Mouse (Mus musculus) layer of hippocampus, adult 11-12 months (tissue): ENCODE measurements at regions not wholly inside any gene's neighbourhood (a gene's known extent, or its start where the extent isn't known, plus 50 kb on each side); places are given as distances from the start of the nearest gene placed in this dataset.

Source experiments
- DNase-seq: peaks from one replicate; pipeline ENCODE4 v3.0.0; 2022; ENCODE audit warnings: low spot score

DNA sequence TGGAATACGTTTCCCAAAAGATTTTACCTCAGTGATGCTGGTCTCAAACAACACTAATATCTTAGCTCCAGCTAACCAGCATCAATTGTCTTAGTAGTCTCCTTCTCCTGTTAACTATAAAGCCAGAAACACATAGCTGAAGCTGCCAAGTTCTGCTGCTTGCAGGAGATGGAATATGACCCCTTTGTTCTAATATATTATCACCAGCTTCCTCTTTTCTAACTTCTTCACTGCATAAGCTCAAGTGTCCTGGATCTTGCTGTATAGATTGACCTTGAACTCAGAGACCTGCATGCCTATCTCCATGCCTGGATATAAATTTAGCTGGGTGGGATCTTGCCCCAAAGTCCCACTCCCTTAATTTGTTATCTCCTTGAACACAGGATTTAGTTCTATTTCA lies 94.8 kb downstream of the Rbm46 start:
- DNase-seq, result no peak

DNA sequence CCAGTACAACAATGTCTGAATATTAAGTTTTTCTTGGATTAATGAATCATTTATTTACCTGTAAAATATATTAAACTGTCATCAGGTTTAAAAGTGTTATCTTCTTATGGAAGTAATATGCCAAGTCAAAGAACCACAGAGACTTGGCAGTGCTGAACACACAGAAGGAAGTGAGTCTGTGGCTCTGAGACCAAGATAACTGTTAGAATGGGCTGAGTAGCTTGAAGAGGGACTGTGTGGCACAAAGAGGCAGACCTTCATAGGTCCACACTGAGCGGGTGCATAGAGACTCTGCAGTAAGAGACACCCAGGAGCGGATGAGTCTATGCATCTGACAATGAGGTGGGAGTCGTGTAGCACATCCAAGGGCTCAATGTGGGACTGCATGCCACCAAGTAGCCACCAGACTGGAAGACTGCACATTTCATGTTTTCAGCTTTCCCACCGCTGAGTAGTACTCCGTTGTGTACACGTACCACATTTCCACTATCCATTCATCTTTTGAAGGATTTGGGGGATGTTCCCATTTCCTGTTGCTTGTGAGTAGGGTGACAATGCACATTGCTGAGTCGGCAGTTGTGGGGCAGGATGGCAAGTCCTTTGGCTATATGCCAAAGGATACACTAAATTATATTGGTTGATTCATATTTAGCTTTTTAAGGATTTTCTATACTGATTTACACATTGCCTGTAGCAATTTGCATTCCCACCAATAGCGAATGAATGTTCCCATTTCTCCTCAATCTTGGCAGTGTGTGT lies 105.6 kb downstream of the Rbm46 start:
- no peak for DNase-seq

DNA sequence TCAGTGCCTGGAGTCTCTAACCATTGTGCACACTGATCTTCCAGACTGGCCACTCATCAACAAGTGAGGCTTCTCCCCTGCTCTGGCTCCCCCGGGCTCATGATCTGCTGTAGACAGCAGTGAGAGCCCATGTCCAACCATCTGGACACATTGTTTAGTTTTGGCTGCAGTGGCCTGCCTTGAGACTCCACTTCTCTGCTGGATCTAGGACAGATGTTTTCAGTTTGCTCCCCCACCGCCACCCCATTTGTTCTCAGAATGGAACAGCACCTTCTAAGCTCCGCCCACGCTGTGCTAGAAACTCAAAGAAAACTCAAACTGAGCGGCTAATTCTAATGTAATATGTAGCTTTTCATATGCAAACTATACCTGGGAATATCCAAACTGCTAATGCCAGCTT lies 108.8 kb downstream of the Rbm46 start:
- DNase-seq, result no peak

DNA sequence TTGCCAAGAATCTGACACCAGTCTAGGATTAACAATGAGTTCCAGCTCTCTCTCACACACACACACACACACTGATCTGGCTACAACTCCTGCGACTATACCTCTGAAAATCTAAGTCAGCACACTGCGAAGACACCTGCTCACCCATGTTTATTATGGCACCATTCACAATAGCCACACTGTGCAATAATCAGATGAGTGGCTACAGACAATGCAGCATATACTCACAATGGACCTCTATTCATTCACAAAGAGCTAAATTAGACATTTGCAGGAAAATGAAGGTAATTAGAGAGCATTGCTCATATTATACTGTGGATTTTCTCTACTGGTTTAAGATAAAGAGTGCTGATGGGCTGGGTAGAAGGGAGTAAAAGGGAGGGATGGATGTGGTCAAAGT lies 116.3 kb downstream of the Rbm46 start:
- DNase-seq, result no peak

DNA sequence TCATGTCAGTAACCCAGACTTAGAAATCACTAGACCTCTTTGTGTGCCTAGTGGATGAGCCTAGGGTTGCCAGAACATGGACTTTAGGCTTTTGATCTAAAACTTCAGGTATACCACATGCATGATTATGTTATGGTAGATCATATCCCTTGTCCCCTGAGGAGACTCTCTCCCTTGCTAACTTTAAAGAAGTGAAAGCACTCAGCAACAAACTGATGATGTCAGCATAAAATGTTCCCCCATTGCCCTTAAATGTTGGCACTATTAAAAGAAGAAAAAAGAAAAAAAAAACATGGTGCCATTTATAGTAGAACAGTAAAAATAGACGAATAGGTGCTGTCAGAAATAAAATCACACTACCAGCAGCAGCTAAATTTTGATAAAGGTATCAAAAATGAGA lies 117.3 kb downstream of the Rbm46 start:
- no peak for DNase-seq

DNA sequence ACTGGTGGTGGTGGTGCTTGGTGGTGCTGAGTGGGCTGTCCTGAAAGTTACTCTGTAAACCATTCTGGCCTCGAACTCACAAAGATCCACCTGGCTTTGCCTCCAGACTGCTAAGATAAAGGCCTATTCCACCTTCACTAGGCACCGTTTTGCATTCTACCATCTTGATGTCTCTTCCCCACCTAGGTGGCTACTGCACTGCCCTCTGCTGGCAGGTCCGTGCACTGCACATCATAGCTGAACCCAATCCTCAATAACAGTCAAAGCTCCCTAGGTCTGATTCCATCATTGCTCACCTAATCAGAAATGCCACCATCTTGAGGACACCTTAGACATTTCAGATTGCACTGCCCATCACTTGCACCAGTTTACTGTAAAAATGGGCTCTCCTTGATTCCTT lies 150.7 kb downstream of the Rbm46 start:
- peak; percentile 41 for DNase-seq

DNA sequence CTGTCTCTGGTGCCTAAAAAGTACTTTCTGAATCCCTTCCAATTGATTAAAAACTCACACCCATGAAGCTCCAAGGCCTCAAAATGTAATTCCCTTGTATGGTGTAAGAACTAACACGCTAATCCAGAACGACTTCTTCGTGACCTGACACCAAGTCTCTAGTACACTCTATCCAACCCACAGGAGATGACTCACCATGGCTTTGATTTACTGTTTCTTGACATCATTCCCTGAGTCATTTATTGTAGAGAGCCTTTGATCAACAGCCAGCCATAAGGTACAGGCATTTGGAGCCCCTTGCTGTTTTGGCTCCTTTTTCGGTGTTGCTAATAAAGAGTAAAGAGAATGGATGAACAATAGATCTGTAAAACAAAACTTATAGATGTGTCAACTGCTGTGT lies 159.7 kb upstream of the Npy2r start:
- DNase-seq, result no peak

DNA sequence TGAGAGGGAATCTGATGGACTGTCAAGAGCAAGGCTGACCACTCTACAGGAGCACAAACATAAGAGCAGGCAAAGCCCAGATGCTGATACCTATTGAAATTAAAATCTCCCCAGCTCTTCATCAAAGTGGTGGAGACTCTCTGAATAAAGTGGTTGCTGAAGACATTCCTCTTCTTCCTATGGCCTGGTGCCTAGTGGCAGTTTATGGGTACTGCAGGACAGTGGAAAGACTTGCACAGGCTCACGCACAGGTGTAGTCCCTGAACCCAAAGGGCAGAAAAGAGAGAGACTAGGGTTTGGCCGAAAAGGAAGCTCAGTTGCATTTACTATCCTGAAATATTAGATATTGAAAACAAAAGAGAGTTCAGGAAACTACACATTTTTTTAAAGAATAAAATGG lies 144.2 kb upstream of the Npy2r start:
- DNase-seq, result no peak

DNA sequence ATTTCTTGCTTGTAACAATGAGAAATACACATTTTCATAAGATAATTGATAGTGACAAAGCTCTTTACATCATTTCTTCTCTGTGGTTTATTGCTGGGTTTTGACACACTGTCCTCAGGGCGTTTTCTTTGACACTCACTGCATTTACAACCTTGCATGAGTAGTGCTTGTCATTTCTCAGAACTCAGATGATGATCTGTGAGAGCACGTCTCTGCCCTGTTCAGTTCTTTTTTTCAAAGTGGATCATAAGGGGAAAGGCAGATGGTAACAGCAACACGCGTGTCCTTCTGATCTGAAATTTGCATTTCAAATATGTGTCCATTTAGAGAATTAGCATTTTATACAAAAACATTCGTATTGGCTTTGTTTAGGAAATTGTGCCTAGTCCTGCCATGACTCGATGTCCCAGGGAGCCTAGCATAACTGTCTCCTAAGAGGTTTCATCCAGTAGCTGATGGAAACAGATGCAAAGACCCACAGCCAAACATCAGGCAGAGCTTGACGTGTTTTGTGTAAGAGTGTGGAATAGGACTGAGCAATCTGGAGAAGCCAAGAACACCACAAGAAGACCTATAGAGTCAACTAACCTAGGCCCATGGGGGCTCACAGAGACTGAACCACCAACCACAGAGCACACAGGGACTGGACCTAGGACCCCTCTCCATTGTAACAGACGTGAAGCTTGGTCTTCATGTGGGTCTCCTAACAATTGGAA lies 108.4 kb upstream of the Npy2r start:
- no peak for DNase-seq

DNA sequence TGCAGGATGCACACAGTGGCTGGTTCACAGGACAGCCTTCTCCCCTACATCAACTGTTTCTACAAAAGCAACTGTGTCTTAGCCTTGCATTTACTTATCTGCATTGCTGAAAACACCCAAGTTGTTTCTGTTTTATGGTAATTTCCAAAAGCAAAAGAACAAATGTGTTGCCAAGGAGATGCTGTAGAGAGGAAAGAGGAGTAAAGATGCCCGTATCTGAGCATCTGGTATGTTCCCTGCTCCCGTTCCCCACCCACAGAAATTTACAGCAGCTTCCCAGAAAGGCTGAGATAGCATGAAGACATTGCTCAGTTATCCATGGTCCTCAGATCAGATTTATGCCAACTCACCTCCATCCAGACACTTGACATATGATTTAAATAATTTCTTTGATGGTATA lies 104.5 kb upstream of the Npy2r start:
- DNase-seq, result peak; percentile 53

DNA sequence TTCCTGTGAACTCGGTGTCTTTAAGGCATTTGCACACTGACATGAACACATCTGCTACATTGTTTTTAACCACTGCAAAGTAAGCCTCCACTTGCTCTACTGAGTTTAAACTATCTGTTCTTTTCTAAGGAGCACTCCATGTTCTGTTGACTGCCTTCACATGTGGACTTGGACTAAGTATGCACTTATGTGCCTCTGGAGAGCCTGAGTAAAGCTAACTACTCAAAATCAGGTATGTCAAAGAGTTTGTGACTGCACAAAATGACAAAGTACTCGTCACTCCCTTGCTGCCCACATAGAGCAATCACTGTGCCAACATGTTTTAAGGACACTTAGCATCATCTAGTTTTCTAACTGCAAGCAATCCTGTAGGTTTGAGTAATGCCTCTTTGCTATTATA lies 92.2 kb upstream of the Npy2r start:
- DNase-seq, result no peak

DNA sequence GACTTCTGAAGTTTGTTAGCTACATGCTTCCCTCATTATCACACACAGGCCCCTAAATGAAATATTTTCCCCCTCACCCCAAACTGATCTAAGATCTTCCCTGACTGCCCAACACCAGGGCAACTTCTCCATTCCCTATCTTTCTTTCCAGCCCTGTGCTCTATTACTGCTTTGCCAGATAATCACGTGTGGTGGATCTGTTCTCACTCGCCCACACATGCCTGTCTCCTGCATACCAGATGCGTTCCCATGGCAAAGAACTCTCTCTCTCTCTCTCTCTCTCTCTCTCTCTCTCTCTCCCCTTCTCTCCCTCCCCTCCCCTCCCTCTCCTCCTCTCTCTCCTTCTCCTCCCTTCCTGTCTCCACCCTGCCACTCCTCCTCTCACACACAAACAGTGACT lies 88.8 kb upstream of the Npy2r start:
- DNase-seq, result peak; percentile 55

DNA sequence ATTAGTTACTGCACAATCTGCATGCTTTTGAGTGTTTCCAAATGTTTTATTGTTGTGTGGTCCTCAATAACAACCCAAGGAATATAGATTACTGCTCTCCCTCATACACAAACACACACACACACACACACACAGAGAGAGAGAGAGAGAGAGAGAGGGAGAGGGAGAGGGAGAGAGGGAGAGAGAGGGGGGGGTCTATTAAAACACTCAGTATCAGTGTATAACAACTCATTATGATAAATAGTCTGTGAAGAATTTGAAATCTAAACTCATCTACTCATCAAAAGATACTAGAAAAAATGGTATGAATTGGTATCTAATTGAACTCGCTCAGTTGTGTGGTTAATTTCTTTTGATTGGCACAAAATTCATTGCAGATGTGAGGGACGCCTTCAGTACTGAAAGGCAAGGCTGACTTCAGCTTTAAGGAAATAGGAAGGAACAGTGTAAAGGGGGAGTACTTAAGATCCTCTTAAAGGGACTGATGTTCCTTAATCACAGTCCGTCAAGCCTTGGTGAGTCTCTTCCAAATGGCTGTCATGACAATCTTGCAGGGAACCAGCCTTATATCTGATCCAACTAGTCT lies 72.6 kb upstream of the Npy2r start:
- DNase-seq, result no peak

DNA sequence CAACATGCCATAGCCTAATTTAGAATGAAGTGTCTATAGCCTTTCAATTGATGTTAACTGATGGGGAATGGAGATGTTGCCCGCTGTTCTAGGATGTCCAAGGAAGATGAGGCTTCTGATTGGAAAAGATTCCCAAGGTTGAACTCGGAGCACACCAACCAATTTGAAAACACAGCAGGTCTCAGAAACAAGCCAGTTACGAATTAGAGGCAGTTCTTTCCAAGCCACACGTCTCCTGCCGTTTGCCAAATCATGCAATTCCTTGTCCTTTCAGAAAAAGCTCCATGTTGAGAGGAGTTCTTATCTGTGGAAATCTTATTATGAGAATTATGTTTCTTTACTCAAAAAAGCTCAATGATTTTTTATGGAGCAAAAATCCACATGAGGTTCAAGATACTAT lies 71.5 kb upstream of the Npy2r start:
- no peak for DNase-seq

DNA sequence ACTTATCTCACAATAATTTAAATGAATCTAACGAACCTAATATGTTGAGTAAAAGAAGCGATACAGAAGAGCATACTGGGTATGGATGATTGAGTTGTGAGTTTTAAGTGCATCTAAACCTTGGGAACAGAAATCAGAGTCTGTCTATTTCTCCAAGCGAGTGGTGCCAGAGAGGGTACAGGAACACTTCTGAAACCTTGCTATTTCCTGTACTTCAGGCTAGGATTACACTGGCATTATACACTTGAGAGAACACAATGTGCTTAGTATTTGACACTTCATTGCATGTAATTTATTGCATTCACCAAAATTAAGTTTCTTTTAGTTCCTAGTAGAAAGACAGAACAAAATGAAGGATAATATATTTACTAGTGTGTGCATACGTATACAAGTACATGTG lies 54.0 kb upstream of the Npy2r start:
- DNase-seq, result no peak

DNA sequence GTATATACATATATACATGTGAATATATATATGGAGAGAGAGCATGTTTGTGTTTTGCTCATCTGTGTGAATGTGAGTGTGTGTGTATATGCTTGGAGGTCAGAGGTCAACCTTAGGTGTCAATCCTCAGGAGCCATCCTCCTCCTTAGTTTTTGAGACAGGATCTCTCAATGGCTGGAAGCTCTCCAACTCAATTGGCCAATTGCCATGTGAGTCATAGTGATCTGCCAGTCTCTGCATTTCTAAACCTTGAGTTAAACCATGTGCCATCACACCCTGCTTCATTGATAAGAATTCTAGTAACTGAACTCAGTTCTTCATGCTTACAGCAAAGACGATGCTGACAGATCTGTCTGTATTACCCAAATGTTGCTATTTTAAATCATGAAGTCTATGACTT lies 50.8 kb upstream of the Npy2r start:
- peak; percentile 11 for DNase-seq
